Mouse (Mus musculus) heart, adult 2 months (tissue): ENCODE measurements around the gene Arf1. TPM values are rescaled to one million over a fixed set of nuclear protein-coding genes. Genes with fewer than 3 reads are reported as not detected.

Experiments
- DNase-seq, 2 experiments: peaks; one replicate each; pipeline ENCODE4 v3.0.0; 2021
- H3K27ac ChIP-seq: fragments of 200-600 bp; 2 replicates; pipeline ENCODE4 v1.8.1; 2022
- H3K27me3 ChIP-seq: fragments of 200-500 bp; 2 replicates; pipeline ENCODE4 v1.6.1; 2012; ENCODE audit warnings: mild to moderate bottlenecking, low read length, inconsistent platforms, mixed read lengths; ENCODE audit not compliant: control insufficient read depth, insufficient read depth
- H3K36me3 ChIP-seq: fragments of 200-500 bp; 2 replicates; pipeline ENCODE4 v1.6.1; 2012; ENCODE audit warnings: low read length, inconsistent platforms; ENCODE audit not compliant: control insufficient read depth, insufficient read depth
- H3K4me1 ChIP-seq: fragments of 200-500 bp; 2 replicates; pipeline ENCODE4 v1.6.1; 2011; ENCODE audit warnings: low read length; ENCODE audit not compliant: control insufficient read depth, insufficient read depth
- H3K4me3 ChIP-seq: fragments of 200-600 bp; 2 replicates; pipeline ENCODE4 v1.8.1; 2022
- H3K79me2 ChIP-seq: fragments of 200-500 bp; replicated peaks from 2 replicates; pipeline ENCODE4 v1.6.1; 2012; ENCODE audit warnings: mild to moderate bottlenecking, inconsistent platforms, low read length, moderate library complexity, mixed read lengths; ENCODE audit not compliant: control insufficient read depth, insufficient read depth
- H3K9ac ChIP-seq: fragments of 200-500 bp; 2 replicates; pipeline ENCODE4 v1.6.1; 2012; ENCODE audit warnings: low read depth, mild to moderate bottlenecking, control low read depth, inconsistent platforms, low read length, mixed read lengths
- CTCF ChIP-seq: fragments of 200-600 bp; IDR thresholded peaks from 2 replicates; pipeline ENCODE4 v1.8.1; 2022; ENCODE audit warnings: antibody characterized with exemption, mild to moderate bottlenecking, moderate library complexity
- EP300 ChIP-seq: fragments of 200-500 bp; IDR thresholded peaks from 2 replicates; pipeline ENCODE4 v1.6.1; 2011; ENCODE audit warnings: low read depth, low read length, control low read depth; ENCODE audit not compliant: insufficient read depth
- POLR2A ChIP-seq: fragments of 200-500 bp; IDR thresholded peaks from 2 replicates; pipeline ENCODE4 v1.6.1; 2011; ENCODE audit warnings: mild to moderate bottlenecking, low read depth, low read length, control low read depth; ENCODE audit not compliant: insufficient read depth
- WGBS: fragments of 180-500 bp; shearing (Covaris S2); methylation state at CpG from one replicate; pipeline ENCODE4 v1.1.7; 2018; 5-methylcytosine and 5-hydroxymethylcytosine counted together
- intact Hi-C: fragments of 180-260 bp; cut with DNase I; formaldehyde crosslinking; loops from one replicate; pipeline ENCODE4 v1.15.1; 2025
- polyA plus RNA-seq: library from polyadenylated mRNA; depleted of rRNA; stranded (reverse); fragments of >200 nt; gene quantifications from 2 replicates; pipeline ENCODE4 v1.2.3, GENCODE M21; 2012; rRNA removed
- total RNA-seq, 2 experiments: library from RNA; stranded (reverse); gene quantifications; 2 replicates each; pipeline ENCODE4 v1.2.3; 2021

The Arf1 gene
- total and polyA plus RNA-seq, 3 experiments, result 245 to 345 (median 274) TPM

DNA sequence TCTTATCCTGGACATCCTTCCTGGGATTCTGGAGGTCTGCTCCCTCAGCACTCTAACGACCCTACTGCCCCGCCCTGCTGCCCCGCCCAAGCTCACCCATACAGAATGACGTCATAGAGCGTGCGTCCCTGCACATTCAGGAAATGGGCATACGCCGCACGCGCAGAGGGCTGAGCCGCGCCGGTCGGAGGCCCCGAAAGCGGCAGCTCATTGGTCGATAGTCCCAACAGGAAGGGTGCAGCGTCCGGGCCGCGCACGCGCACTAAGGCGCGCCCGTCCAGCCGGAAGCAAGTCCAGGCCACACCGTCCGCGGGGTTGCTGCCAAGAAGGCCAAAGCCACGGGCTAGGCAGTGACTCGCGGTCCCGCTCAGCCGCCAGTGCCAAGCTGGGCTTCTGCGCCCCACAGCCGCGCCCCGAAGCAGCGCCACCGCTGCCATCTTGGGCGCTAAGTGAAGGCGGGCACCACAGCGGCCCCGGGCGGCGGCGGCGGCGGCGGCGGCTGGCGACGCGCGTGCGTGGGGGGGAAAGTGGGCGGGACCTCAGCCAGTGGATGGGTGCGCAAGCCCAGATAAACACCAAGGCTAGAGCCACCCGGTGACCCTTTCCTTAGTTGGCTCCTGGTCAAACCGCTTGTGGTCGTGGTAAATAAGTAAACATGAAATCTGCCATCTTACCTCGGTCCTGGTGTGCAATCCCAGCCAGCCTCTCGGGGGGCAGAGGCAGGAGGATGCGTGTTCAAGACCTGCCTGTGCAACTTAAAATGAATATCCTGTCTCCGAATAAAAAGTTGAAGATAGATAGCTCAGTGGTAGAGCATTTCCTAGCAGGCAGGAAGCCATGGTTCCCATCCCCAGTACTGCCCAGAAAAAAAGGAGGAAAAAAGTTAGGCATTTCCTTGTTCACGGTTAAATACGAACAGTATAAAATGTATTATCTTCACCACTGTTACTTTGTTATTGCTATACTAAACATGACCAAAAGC is 64.5 kb downstream of the Arf1 start, which contains the start of gene Iba57:
Gene Iba57, minus strand, starts transcription at position 485 of the 982 bp plus-strand sequence.
- Histone ChIP-seq H3K27ac (peak within 1 kb of the TSS; percentile 100), H3K9ac (peak within 1 kb of the TSS; percentile 95), H3K36me3 (no peaks in the 10 kb centered on the region), H3K4me1 (peaks cover 9% of the 10 kb centered on the region), H3K27me3 (no peaks in the 10 kb centered on the region), H3K4me3 (peak within 1 kb of the TSS; percentile 77), H3K79me2 (no peaks in the 10 kb centered on the region)
- DNase-seq, result peak; percentile 96 to 99
- TF ChIP-seq EP300 (peak; percentile 63), CTCF (peak; percentile 61), POLR2A (peak; percentile 78)
- 2% methylated on average over 68 of the region's 68 CpGs for WGBS
- intact Hi-C loops, result loop anchor here (2.0 kb wide), 2 partner anchors 27 to 63 kb away; no protein-coding TSS in a partner anchor

DNA sequence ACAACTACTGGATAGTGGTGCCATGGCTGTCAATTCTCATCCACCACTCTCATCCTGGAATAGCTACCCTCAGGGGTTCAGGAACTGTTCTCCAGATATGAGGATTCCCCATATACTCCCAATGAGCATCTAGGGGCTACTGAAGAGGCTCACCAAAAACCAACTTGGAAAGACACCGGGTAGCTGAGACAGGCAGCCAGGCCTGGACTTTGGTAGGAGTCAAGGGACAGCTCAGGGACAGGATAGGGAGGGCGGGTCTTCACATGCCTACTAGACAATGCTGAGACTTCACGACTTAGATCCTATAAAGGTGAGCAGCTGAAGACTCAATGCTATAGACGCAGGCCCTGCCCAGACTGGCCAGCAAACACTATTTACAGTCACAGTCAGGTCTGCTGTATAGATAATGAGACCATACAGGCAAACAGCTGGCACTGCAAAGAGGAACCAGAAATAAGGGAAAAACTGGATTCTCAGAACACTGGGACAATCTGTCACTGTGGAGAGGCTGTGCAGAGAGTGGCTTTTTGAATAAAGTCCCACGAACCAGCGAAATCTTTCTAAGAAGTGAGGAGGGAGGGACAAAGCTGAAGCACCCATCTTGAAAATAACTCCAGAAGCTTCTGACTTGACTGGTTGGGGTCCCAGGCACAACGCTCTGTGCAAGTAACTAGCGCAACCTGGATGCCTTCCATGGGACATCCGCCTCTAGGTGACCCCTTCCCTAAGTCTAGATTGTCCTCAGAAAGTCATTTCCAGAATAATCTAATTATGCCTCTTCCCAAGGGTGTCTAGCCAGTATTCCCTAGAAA is 65.4 kb downstream of the Arf1 start:
- Histone ChIP-seq H3K4me1 (peaks cover 9% of the 10 kb centered on the region), H3K36me3 (no peaks in the 10 kb centered on the region), H3K27ac (peak overlapping the region; percentile 100), H3K79me2 (no peaks in the 10 kb centered on the region), H3K9ac (no peak overlapping the region), H3K27me3 (no peaks in the 10 kb centered on the region), H3K4me3 (peak overlapping the region; percentile 77)
- DNase-seq, result peak in 1 of 2 experiments; percentile 24
- 44% methylated on average over 9 of the region's 9 CpGs for WGBS
- intact Hi-C loops, result loop anchor here (2.0 kb wide), 2 partner anchors 28 to 64 kb away; no protein-coding TSS in a partner anchor
- TF ChIP-seq CTCF, result no peak
- TF ChIP-seq EP300, result no peak

Other genes starting within 250 kb of the Arf1 start
- 100 to 1,000 TPM; 667 to 894 TPM for gene Obscn, start 91.9 kb downstream of the Arf1 start, total RNA-seq
- 315 and 368 TPM in 2 replicates for gene Obscn, start 91.9 kb downstream of the Arf1 start, polyA plus RNA-seq
- gene Iba57, start 64.5 kb downstream of the Arf1 start, total RNA-seq, result 10 to 100 TPM; 14.8 to 17.9 TPM
- gene Iba57, start 64.5 kb downstream of the Arf1 start, polyA plus RNA-seq, result 10.6 and 11.8 TPM in 2 replicates
- gene Gjc2, start 45.1 kb downstream of the Arf1 start, total RNA-seq, result under 1 TPM; 0.45 to 0.57 TPM
- 0.72 and 0.73 TPM in 2 replicates for gene Gjc2, start 45.1 kb downstream of the Arf1 start, polyA plus RNA-seq
- gene Guk1, start 36.1 kb downstream of the Arf1 start, total RNA-seq, result 100 to 1,000 TPM in 1 of 2 experiments, 10 to 100 TPM in 1; 97.5 to 113 TPM
- 120 and 127 TPM in 2 replicates for gene Guk1, start 36.1 kb downstream of the Arf1 start, polyA plus RNA-seq
- gene Mrpl55, start 25.8 kb downstream of the Arf1 start, total RNA-seq, result 100 to 1,000 TPM; 113 to 117 TPM
- 78.1 and 110 TPM in 2 replicates for gene Mrpl55, start 25.8 kb downstream of the Arf1 start, polyA plus RNA-seq
- 1 to 10 TPM; 8.4 to 9.4 TPM for gene 2310033P09Rik, start 19.9 kb downstream of the Arf1 start, total RNA-seq
- gene 2310033P09Rik, start 19.9 kb downstream of the Arf1 start, polyA plus RNA-seq, result 10.7 and 12.1 TPM in 2 replicates
- gene Wnt3a, start 62.5 kb upstream of the Arf1 start, total RNA-seq, result not detected
- gene Wnt3a, start 62.5 kb upstream of the Arf1 start, polyA plus RNA-seq, result not detected in 2 replicates
- gene Wnt9a, start 78.7 kb upstream of the Arf1 start, total RNA-seq, result 1 to 10 TPM; 4.3 to 4.6 TPM
- gene Wnt9a, start 78.7 kb upstream of the Arf1 start, polyA plus RNA-seq, result 4.6 and 7.2 TPM in 2 replicates
- gene Prss38, start 147.4 kb upstream of the Arf1 start, total RNA-seq, result not detected
- not detected in 2 replicates for gene Prss38, start 147.4 kb upstream of the Arf1 start, polyA plus RNA-seq
- gene Jmjd4, start 221.8 kb upstream of the Arf1 start, total RNA-seq, result 10 to 100 TPM; 11.8 to 12.9 TPM
- gene Jmjd4, start 221.8 kb upstream of the Arf1 start, polyA plus RNA-seq, result 6.6 and 11.2 TPM in 2 replicates
- 10 to 100 TPM; 37.7 to 42.2 TPM for gene Snap47, start 222.9 kb upstream of the Arf1 start, total RNA-seq
- 49.4 and 85.7 TPM in 2 replicates for gene Snap47, start 222.9 kb upstream of the Arf1 start, polyA plus RNA-seq
- gene Zfp867, start 244.2 kb upstream of the Arf1 start, total RNA-seq, result 1 to 10 TPM; 3.0 to 4.7 TPM
- 1.00 and 2.1 TPM in 2 replicates for gene Zfp867, start 244.2 kb upstream of the Arf1 start, polyA plus RNA-seq